ENCODE assay signal across 16 mouse cellular contexts in the genomic region with DNA sequence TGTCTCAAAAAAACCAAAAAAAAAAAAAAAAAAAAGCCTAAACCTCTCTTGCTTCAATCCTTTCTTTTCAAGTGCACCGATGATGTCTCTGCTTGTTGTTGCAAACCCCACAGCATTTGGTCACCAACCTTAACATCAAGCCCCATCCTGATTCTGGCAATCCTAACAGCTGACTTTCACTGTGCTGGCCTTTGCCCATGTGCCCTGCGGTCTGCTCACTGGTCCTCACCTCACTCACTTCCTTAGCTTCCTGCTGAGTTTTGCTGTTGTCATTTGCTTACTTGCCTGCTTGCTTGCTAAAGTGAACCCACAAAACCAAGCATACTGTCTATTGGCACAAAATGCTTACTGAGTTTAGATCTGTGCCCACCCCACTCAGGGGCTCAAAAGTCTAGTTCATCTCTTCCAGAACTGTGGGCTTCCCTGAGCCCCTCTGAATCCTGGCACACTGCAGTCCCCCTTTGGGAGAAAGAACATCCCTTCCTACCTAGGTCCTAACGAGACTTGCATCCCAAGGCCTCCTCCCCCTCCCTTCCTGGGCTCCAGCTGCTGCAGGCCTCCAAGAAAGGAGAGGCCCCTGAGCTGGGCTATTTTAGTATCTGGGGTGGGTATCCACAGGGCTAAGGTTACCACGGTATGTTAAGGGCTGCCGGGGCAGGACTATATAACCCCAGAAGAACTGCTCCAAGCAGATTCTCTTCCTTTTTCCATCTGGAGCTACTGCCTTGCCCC. TPM values are rescaled to one million over a fixed set of nuclear protein-coding genes. Genes with fewer than 3 reads are reported as not detected.
DNase-seq lines count a peak whose midpoint lies in the region; ATAC-seq and TF ChIP-seq lines count a peak whose summit lies in the region.
"Had no signal": no experiment of that assay in that cellular context is flagged by ENCODE, and none has a peak within 500 bp of the region (broad histone marks: within the 10 kb centered on the region; RNA-seq: fewer than 3 reads in every experiment).

No protein-coding gene starts in this region.

- H3K9me3 ChIP-seq in heart, embryonic 13.5 days: no peaks in the 10 kb centered on the region
- H3K9me3 ChIP-seq: intestine, embryonic 15.5 days had no signal

- H3K79me2 ChIP-seq in myocyte (ENCODE audit: control insufficient read depth, insufficient read depth): peaks cover 27% of the 10 kb centered on the region

- H3K9ac ChIP-seq in heart, embryonic 13.5 days: peak overlapping the region; percentile 58
- H3K9ac ChIP-seq: intestine, embryonic 15.5 days had no signal

- no peak overlapping the region for H3ac ChIP-seq in myocyte (ENCODE audit: control insufficient read depth, insufficient read length)

- no peak overlapping the region for H3K4me2 ChIP-seq in heart, embryonic 13.5 days
- peak overlapping the region; percentile 68 for H3K4me2 ChIP-seq in myocyte (ENCODE audit: low read depth)
- H3K4me2 ChIP-seq: intestine, embryonic 15.5 days; liver, embryonic 11.5 days had no signal

- no peak for TF ChIP-seq CTCF in spleen, adult 2 months (IDR thresholded peaks at IDR 0.05; ENCODE audit: extremely low read depth, insufficient read depth, insufficient read length, insufficient replicate concordance)

- no peak for TF ChIP-seq POLR2A in spleen, adult 2 months (IDR thresholded peaks at IDR 0.05; ENCODE audit: low read depth, low read length)
- peak; percentile 31 for TF ChIP-seq POLR2A in myocyte (IDR thresholded peaks at IDR 0.05; ENCODE audit: insufficient read length, low read depth)

- H3K27me3 ChIP-seq in heart, embryonic 13.5 days (replicated peaks): 0 out of 2 replicates have a peak, but pooled peaks cover 6% of the 10 kb centered on the region
- H3K27me3 ChIP-seq in spleen, adult 2 months (ENCODE audit: control insufficient read depth, insufficient read depth, low read length): no peaks in the 10 kb centered on the region
- no peaks in the 10 kb centered on the region for H3K27me3 ChIP-seq in myocyte (ENCODE audit: control insufficient read depth, insufficient read depth, insufficient read length)
- H3K27me3 ChIP-seq: intestine, embryonic 15.5 days had no signal

- H3K27ac ChIP-seq in heart, embryonic 13.5 days (replicated peaks): peak overlapping the region; percentile 24; the same call in 1 of the 2 replicates
- H3K27ac ChIP-seq in spleen, adult 2 months (ENCODE audit: insufficient read depth, low read length): peak overlapping the region; percentile 20; the same call in 1 of the 2 replicates
- H3K27ac ChIP-seq: intestine, embryonic 15.5 days had no signal

- H3K4me1 ChIP-seq in heart, embryonic 13.5 days: peaks cover 55% of the 10 kb centered on the region
- peaks cover 31% of the 10 kb centered on the region; the same call in 1 of the 2 replicates for H3K4me1 ChIP-seq in spleen, adult 2 months (ENCODE audit: control insufficient read depth, insufficient read depth, insufficient read length)

- no peaks in the 10 kb centered on the region for H3K36me3 ChIP-seq in heart, embryonic 13.5 days
- peaks cover 15% of the 10 kb centered on the region for H3K36me3 ChIP-seq in spleen, adult 2 months (ENCODE audit: control insufficient read depth, insufficient read depth, low read length)
- H3K36me3 ChIP-seq in myocyte (ENCODE audit: control insufficient read depth, insufficient read depth): no peaks in the 10 kb centered on the region
- H3K36me3 ChIP-seq: intestine, embryonic 15.5 days had no signal

- no peak for ATAC-seq in heart, embryonic 13.5 days (ENCODE audit: extremely low read depth, insufficient number of reproducible peaks, low FRiP score, low TSS enrichment)
- ATAC-seq: intestine, embryonic 15.5 days; midbrain, embryonic 16.5 days had no signal

- no peak for DNase-seq in heart, adult 18-20 months
- DNase-seq in spleen, adult 2 months (ENCODE audit: low read depth in 1 of 2, low spot score in 2 of 2): no peak
- no peak for DNase-seq in spleen, adult 12 weeks (ENCODE audit: low spot score)
- DNase-seq in T-cell, adult 2 months (ENCODE audit: low spot score): peak; percentile 62
- DNase-seq in urinary bladder, postnatal 10 days (ENCODE audit: low spot score): no peak
- DNase-seq in adrenal gland, adult 18-20 months (ENCODE audit: low spot score in 2 of 2): no peak
- DNase-seq: cerebellum, adult 11 months; embryo, embryonic 11 days; heart, postnatal 14 days; kidney, postnatal 4 days; lung, postnatal 36 days had no signal

- WGBS in heart, embryonic 13.5 days: 57% methylated on average over 5 of the region's 5 CpGs
- WGBS in spleen, adult 2 months: 19% methylated on average over 5 of the region's 5 CpGs

- no peak overlapping the region for H3K4me3 ChIP-seq in heart, embryonic 13.5 days
- H3K4me3 ChIP-seq in spleen, adult 2 months (ENCODE audit: extremely low read depth, insufficient read depth, insufficient read length): no peak overlapping the region
- H3K4me3 ChIP-seq in myocyte: peak overlapping the region; percentile 60
- H3K4me3 ChIP-seq: intestine, embryonic 15.5 days had no signal

TF ChIP-seq in myocyte, 11 proteins besides CTCF, POLR2A, EP300 and RAD21:
- TF ChIP-seq USF1 (IDR thresholded peaks at IDR 0.05; ENCODE audit: low read depth) (no peak), MYOD1 (IDR thresholded peaks at IDR 0.05; ENCODE audit: control insufficient read depth in 1 of 3, insufficient read length in 2 of 3, low read depth in 2 of 3) (peak; percentile 43 to 75 (median 63)), E2F4 (IDR thresholded peaks at IDR 0.05; ENCODE audit: insufficient read depth) (no peak), MYOG (IDR thresholded peaks at IDR 0.05; ENCODE audit: control insufficient read depth in 1 of 3, insufficient read depth in 1 of 3, insufficient read length in 2 of 3, low read depth in 2 of 3) (peak; percentile 31 to 89 (median 68)), TCF3 (IDR thresholded peaks at IDR 0.05; ENCODE audit: insufficient read length, low read depth) (no peak), SRF (IDR thresholded peaks at IDR 0.05; ENCODE audit: control insufficient read depth, insufficient read length, low read depth) (no peak), CEBPB (IDR thresholded peaks at IDR 0.05; ENCODE audit: insufficient read depth, poor library complexity, severe bottlenecking) (no peak), TCF12 (IDR thresholded peaks at IDR 0.05; ENCODE audit: insufficient read depth, poor library complexity, severe bottlenecking) (peak; percentile 61), POLR2AphosphoS2 (IDR thresholded peaks at IDR 0.05; ENCODE audit: insufficient read length, low read depth) (peak; percentile 44), MAX (IDR thresholded peaks at IDR 0.05; ENCODE audit: low read depth) (no peak), REST (IDR thresholded peaks at IDR 0.05; ENCODE audit: insufficient read depth, insufficient read length) (no peak)

RNA-seq across cellular contexts. Expression of a gene that starts 2.5 kb away (rescaled TPM):
- polyA plus RNA-seq in heart, embryonic 13.5 days (2015; fragmentation: Nextera tagmentation; extraction: Ambion mirVana): 17.0 and 24.9 TPM in 2 replicates
- 1 to 10 TPM; 1.1 to 3.7 TPM for total RNA-seq in heart, adult 18-20 months (2021)
- 1.2 and 5.2 TPM in 2 replicates for polyA plus RNA-seq in spleen, adult 2 months (2012; rRNA removed)
- polyA plus RNA-seq in myocyte (2012; fragmentation: generic; extraction: Trizol): 10,881 TPM
- total RNA-seq in adrenal gland, adult 18-20 months (2021): 10 to 100 TPM in 1 of 2 experiments, under 1 TPM in 1; 0.66 to 16.3 TPM

RNA-seq across cellular contexts. Expression of a gene that starts 2.9 kb away (rescaled TPM):
- 18.0 and 18.2 TPM in 2 replicates for polyA plus RNA-seq in heart, embryonic 13.5 days (2015; fragmentation: Nextera tagmentation; extraction: Ambion mirVana)
- total RNA-seq in heart, adult 18-20 months (2021): 10 to 100 TPM; 20.8 to 21.6 TPM
- 33.0 and 34.3 TPM in 2 replicates for polyA plus RNA-seq in spleen, adult 2 months (2012; rRNA removed)
- polyA plus RNA-seq in myocyte (2012; fragmentation: generic; extraction: Trizol): 62.8 TPM
- total RNA-seq in adrenal gland, adult 18-20 months (2021): 10 to 100 TPM; 43.3 to 47.5 TPM

RNA-seq across cellular contexts. Expression of a gene that starts 15.3 kb away (rescaled TPM):
- polyA plus RNA-seq in heart, embryonic 13.5 days (2015; fragmentation: Nextera tagmentation; extraction: Ambion mirVana): 42.1 TPM in 2 replicates
- 10 to 100 TPM; 35.1 to 36.9 TPM for total RNA-seq in heart, adult 18-20 months (2021)
- 22.7 and 26.4 TPM in 2 replicates for polyA plus RNA-seq in spleen, adult 2 months (2012; rRNA removed)
- polyA plus RNA-seq in myocyte (2012; fragmentation: generic; extraction: Trizol): 58.3 TPM
- 10 to 100 TPM; 51.6 to 62.3 TPM for total RNA-seq in adrenal gland, adult 18-20 months (2021)

RNA-seq across cellular contexts. Expression of a gene that starts 21.7 kb away (rescaled TPM):
- polyA plus RNA-seq in heart, embryonic 13.5 days (2015; fragmentation: Nextera tagmentation; extraction: Ambion mirVana): 21.4 and 24.1 TPM in 2 replicates
- total RNA-seq in heart, adult 18-20 months (2021): 1 to 10 TPM; 6.4 to 6.7 TPM
- polyA plus RNA-seq in spleen, adult 2 months (2012; rRNA removed): 9.2 and 12.9 TPM in 2 replicates
- polyA plus RNA-seq in myocyte (2012; fragmentation: generic; extraction: Trizol): 11.4 TPM
- 10 to 100 TPM; 12.6 to 14.8 TPM for total RNA-seq in adrenal gland, adult 18-20 months (2021)

RNA-seq across cellular contexts. Expression of a gene that starts 21.8 kb away (rescaled TPM):
- 23.1 and 23.2 TPM in 2 replicates for polyA plus RNA-seq in heart, embryonic 13.5 days (2015; fragmentation: Nextera tagmentation; extraction: Ambion mirVana)
- 1 to 10 TPM; 3.0 to 7.7 TPM for total RNA-seq in heart, adult 18-20 months (2021)
- 280 and 335 TPM in 2 replicates for polyA plus RNA-seq in spleen, adult 2 months (2012; rRNA removed)
- 2.2 TPM for polyA plus RNA-seq in myocyte (2012; fragmentation: generic; extraction: Trizol)
- 1 to 10 TPM; 7.8 to 8.7 TPM for total RNA-seq in adrenal gland, adult 18-20 months (2021)

Comparison
In these comparisons a context has a peak if more than half of its experiments do, and no peak if none do; other contexts are left out.
1. RNA of a gene that starts 2.5 kb away (polyA plus RNA-seq): 10,881 TPM in myocyte (single experiment); 17.0 to 24.9 TPM in heart, embryonic 13.5 days and 1.2 to 5.2 TPM in spleen, adult 2 months; every median in the first group is over 100 times any median in the second.